Mouse (Mus musculus) forebrain, embryonic 16.5 days (tissue): Measurements from ENCODE around the gene Rab11fip3. TPM values are rescaled to one million over a fixed set of nuclear protein-coding genes. Genes with fewer than 3 reads are reported as not detected.
"Not testable (repeated sequence)": the region's sequence is repeated elsewhere in the genome, so short reads cannot be mapped to it uniquely, and the experiment has no call there.

Source experiments
- ATAC-seq: fragments of 200-750 bp; cut with Nextera tagmentation; 2 replicates; pipeline ENCODE4 v1.8.0; 2017; ENCODE audit warnings: mild to moderate bottlenecking, moderate library complexity
- H3K27ac ChIP-seq: fragments of 300-500 bp; sonication (generic); 2 replicates; pipeline ENCODE4 v1.5.1; 2014; ENCODE audit warnings: low read length, control low read depth
- H3K27me3 ChIP-seq: fragments of 300-500 bp; sonication (generic); replicated peaks from 2 replicates; pipeline ENCODE4 v1.6.1; 2014; ENCODE audit warnings: low read length; ENCODE audit not compliant: control insufficient read depth, insufficient read depth
- H3K36me3 ChIP-seq: fragments of 300-500 bp; sonication (generic); 2 replicates; pipeline ENCODE4 v1.6.1; 2014; ENCODE audit not compliant: control insufficient read depth, insufficient read depth
- H3K4me1 ChIP-seq: fragments of 300-500 bp; sonication (generic); replicated peaks from 2 replicates; pipeline ENCODE4 v1.6.1; 2014; ENCODE audit warnings: low read length; ENCODE audit not compliant: control insufficient read depth, insufficient read depth
- H3K4me2 ChIP-seq: fragments of 300-500 bp; sonication (generic); 2 replicates; pipeline ENCODE4 v1.6.1; 2014; ENCODE audit warnings: mild to moderate bottlenecking, low read length, control low read depth
- H3K4me3 ChIP-seq: fragments of 300-500 bp; sonication (generic); replicated peaks from 2 replicates; pipeline ENCODE4 v1.5.1; 2014; ENCODE audit warnings: mild to moderate bottlenecking, low read length, control low read depth
- H3K9ac ChIP-seq: fragments of 300-500 bp; sonication (generic); replicated peaks from 2 replicates; pipeline ENCODE4 v1.6.1; 2014; ENCODE audit warnings: low read depth, low read length, control low read depth
- H3K9me3 ChIP-seq: fragments of 300-500 bp; sonication (generic); 2 replicates; pipeline ENCODE4 v1.6.1; 2016; ENCODE audit warnings: low read length; ENCODE audit not compliant: control insufficient read depth
- WGBS: fragments of 180-500 bp; shearing (Covaris S2); extraction: QIAGEN DNeasy Blood & Tissue Kit; methylation state at CpG from one replicate; pipeline ENCODE4 v1.1.7; 2014; 5-methylcytosine and 5-hydroxymethylcytosine counted together
- polyA plus RNA-seq: library from polyadenylated mRNA; unstranded; fragments of >200 nt; fragmentation: Nextera tagmentation; extraction: Ambion mirVana; gene quantifications from 2 replicates; pipeline ENCODE4 v1.2.1, GENCODE M21; 2015

The Rab11fip3 gene
- polyA plus RNA-seq, 1 experiment from 2014 or later = 39.9 TPM

- ATAC-seq = no peak
- 46% methylated on average over 4 of the region's 4 CpGs for WGBS
- Histone ChIP-seq H3K4me2 (no peak overlapping the region), H3K27me3 (no peaks in the 10 kb centered on the region), H3K9me3 (no peaks in the 10 kb centered on the region), H3K36me3 (no peaks in the 10 kb centered on the region), H3K9ac (no peak overlapping the region), H3K4me1 (peaks cover 45% of the 10 kb centered on the region), H3K27ac (no peak overlapping the region), H3K4me3 (no peak overlapping the region)
These were observed 24.1 kb downstream of the Rab11fip3 start for GRCm38 (mm10) chr17:26045285-26045684.

- WGBS = 23% methylated on average over 5 of the region's 5 CpGs
- Histone ChIP-seq H3K36me3 (no peaks in the 10 kb centered on the region), H3K4me2 (peak overlapping the region; percentile 28), H3K9ac (peak overlapping the region; percentile 37), H3K4me3 (no peak overlapping the region), H3K9me3 (no peaks in the 10 kb centered on the region), H3K4me1 (peaks cover 43% of the 10 kb centered on the region), H3K27ac (peak overlapping the region; percentile 87), H3K27me3 (no peaks in the 10 kb centered on the region)
- peak; percentile 82 for ATAC-seq
These were observed 26.1 kb downstream of the Rab11fip3 start for GRCm38 (mm10) chr17:26043249-26043636.

GRCm38 (mm10) chr17:26042599-26043248, 26.6 kb downstream of the Rab11fip3 start:
- Histone ChIP-seq H3K36me3 (no peaks in the 10 kb centered on the region), H3K4me1 (peaks cover 41% of the 10 kb centered on the region), H3K9me3 (no peaks in the 10 kb centered on the region), H3K9ac (peak overlapping the region; percentile 37), H3K27ac (peak overlapping the region; percentile 87), H3K27me3 (no peaks in the 10 kb centered on the region), H3K4me3 (no peak overlapping the region), H3K4me2 (peak overlapping the region; percentile 28)
- ATAC-seq = peak; percentile 78
- WGBS = 25% methylated on average over 13 of the region's 13 CpGs

GRCm38 (mm10) chr17:26041111-26041802, 28.1 kb downstream of the Rab11fip3 start:
- H3K27ac ChIP-seq = no peak overlapping the region
- no peak for ATAC-seq
- H3K9ac ChIP-seq = no peak overlapping the region
- 47% methylated on average over 9 of the region's 9 CpGs for WGBS
- H3K4me1 ChIP-seq = peaks cover 31% of the 10 kb centered on the region
- no peak overlapping the region for H3K4me2 ChIP-seq
- H3K4me3 ChIP-seq = no peak overlapping the region
- H3K36me3 ChIP-seq = no peaks in the 10 kb centered on the region; the same call in 1 of the 2 replicates
- H3K9me3 ChIP-seq = no peaks in the 10 kb centered on the region
- no peaks in the 10 kb centered on the region for H3K27me3 ChIP-seq

- not testable (repeated sequence) for H3K36me3 ChIP-seq, H3K9ac ChIP-seq, H3K4me2 ChIP-seq, H3K4me3 ChIP-seq, H3K27me3 ChIP-seq, ATAC-seq, H3K27ac ChIP-seq, H3K9me3 ChIP-seq
- 88% methylated on average over 8 of the region's 8 CpGs for WGBS
- peaks cover 29% of the 10 kb centered on the region for H3K4me1 ChIP-seq
These were observed 28.6 kb downstream of the Rab11fip3 start for GRCm38 (mm10) chr17:26040711-26041110.

DNA sequence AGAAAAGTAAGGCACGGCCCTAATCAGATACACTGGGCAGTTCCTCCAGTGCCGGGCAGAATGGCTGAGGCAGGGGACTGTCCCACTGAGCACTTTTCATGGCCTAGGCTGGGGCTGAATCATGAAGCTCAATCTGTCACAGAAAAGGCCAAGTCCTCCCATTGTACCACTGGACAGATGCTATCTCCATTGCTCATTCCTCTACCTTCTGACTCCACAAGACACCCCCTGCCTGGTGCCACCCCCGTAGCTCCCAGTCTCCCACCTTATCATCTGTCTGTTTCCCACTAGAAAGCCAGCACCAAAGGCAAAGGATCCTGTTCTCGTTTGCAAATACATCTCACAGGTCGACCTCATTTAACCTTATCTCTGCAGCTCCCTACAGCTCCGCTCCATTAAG, 37.3 kb downstream of the Rab11fip3 start:
- H3K9ac ChIP-seq = no peak overlapping the region
- H3K4me2 ChIP-seq = no peak overlapping the region
- H3K27me3 ChIP-seq = no peaks in the 10 kb centered on the region
- peaks cover 3% of the 10 kb centered on the region; the same call in 1 of the 2 replicates for H3K36me3 ChIP-seq
- WGBS = 86% methylated on average over 6 of the region's 6 CpGs
- no peaks in the 10 kb centered on the region for H3K9me3 ChIP-seq
- no peak overlapping the region for H3K27ac ChIP-seq
- no peak overlapping the region for H3K4me3 ChIP-seq
- ATAC-seq = no peak
- no peaks in the 10 kb centered on the region; the same call in 1 of the 2 replicates for H3K4me1 ChIP-seq

DNA sequence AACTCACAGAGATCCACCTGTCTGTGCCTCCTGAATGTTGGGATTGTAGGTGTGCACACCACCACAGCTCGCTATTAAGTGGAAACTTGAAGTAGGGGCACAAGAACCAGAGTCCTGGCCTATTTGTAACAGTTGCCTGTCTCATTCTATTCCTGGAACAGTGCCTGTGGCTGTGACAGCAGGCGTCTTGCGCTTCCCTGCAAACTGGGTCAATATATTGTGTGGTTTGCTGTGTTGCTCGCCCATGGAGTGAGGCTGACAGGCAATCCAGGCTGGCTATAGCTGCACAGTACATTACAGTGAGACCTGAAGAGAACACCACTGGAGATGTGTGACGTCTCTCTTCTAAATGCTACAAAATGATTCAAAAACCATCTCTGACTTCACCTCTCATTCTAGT, 37.8 kb downstream of the Rab11fip3 start:
- no peak for ATAC-seq
- Histone ChIP-seq H3K9me3 (no peaks in the 10 kb centered on the region), H3K9ac (no peak overlapping the region), H3K4me1 (no peaks in the 10 kb centered on the region; the same call in 1 of the 2 replicates), H3K27me3 (no peaks in the 10 kb centered on the region), H3K4me3 (no peak overlapping the region), H3K4me2 (no peak overlapping the region), H3K27ac (no peak overlapping the region), H3K36me3 (peaks cover 3% of the 10 kb centered on the region; the same call in 1 of the 2 replicates)
- 80% methylated on average over 5 of the region's 5 CpGs for WGBS

DNA sequence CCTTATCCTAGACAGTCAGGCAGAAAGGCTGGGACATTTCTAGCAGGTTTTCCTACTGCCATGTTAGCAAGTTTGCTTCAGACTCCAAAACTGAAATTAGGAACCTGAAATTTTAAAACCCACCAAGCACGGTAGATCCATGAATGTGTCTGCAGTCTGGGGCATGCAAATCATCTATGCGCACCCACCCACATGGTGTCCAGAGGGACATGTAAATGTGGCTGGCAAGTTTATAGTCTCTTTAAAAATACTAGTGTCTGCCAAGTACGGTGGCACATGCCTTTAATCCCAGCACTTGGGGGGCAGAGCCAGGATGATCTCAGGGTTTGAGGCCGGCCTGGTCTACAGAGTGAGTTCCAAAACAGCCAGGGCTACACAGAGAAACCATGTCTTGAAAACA, 41.1 kb downstream of the Rab11fip3 start:
- H3K4me2 ChIP-seq = no peak overlapping the region
- no peaks in the 10 kb centered on the region; the same call in 1 of the 2 replicates for H3K4me1 ChIP-seq
- 72% methylated on average over 4 of the region's 4 CpGs for WGBS
- no peak for ATAC-seq
- 0 out of 2 replicates have a peak, but pooled peaks cover 2% of the 10 kb centered on the region for H3K36me3 ChIP-seq
- no peak overlapping the region for H3K4me3 ChIP-seq
- H3K27me3 ChIP-seq = no peaks in the 10 kb centered on the region
- no peak overlapping the region for H3K27ac ChIP-seq
- no peaks in the 10 kb centered on the region for H3K9me3 ChIP-seq
- H3K9ac ChIP-seq = no peak overlapping the region

GRCm38 (mm10) chr17:26024674-26025073, 44.7 kb downstream of the Rab11fip3 start:
- H3K27me3 ChIP-seq = no peaks in the 10 kb centered on the region
- no peak for ATAC-seq
- no peak overlapping the region for H3K9ac ChIP-seq
- no peak overlapping the region for H3K4me2 ChIP-seq
- H3K4me3 ChIP-seq = no peak overlapping the region
- no peaks in the 10 kb centered on the region for H3K9me3 ChIP-seq
- WGBS = 95% methylated on average over 9 of the region's 9 CpGs
- H3K27ac ChIP-seq = no peak overlapping the region
- 0 out of 2 replicates have a peak, but pooled peaks cover 2% of the 10 kb centered on the region for H3K36me3 ChIP-seq
- no peaks in the 10 kb centered on the region; the same call in 1 of the 2 replicates for H3K4me1 ChIP-seq
